Mouse (Mus musculus): ENCODE measurements at regions not wholly inside any gene's neighbourhood (a gene's known extent, or its start where the extent isn't known, plus 50 kb on each side); places are given as distances from the start of the nearest gene placed in this dataset.

GRCm38 (mm10) chr5:148775232-148775631 is 153.9 kb downstream of the Katnal1 start:
- DNase-seq = no peak

- no peak for DNase-seq
Observed at GRCm38 (mm10) chr5:148774446-148774845, 154.7 kb downstream of the Katnal1 start.

- no peak for DNase-seq
Observed at GRCm38 (mm10) chr5:148769452-148769851, 159.7 kb downstream of the Katnal1 start.

GRCm38 (mm10) chr5:148768346-148768745 is 160.8 kb downstream of the Katnal1 start:
- no peak for DNase-seq

- no peak for DNase-seq
Observed at GRCm38 (mm10) chr5:148765993-148766392, 163.1 kb downstream of the Katnal1 start.

- no peak for DNase-seq
Observed at GRCm38 (mm10) chr5:148760108-148760507, 169.0 kb downstream of the Katnal1 start.

GRCm38 (mm10) chr5:148758786-148759185 is 170.3 kb downstream of the Katnal1 start:
- peak; percentile 60 for DNase-seq

GRCm38 (mm10) chr5:148757715-148758114 is 171.4 kb downstream of the Katnal1 start:
- DNase-seq = no peak

GRCm38 (mm10) chr5:148757236-148757635 is 171.9 kb downstream of the Katnal1 start:
- peak; percentile 50 for DNase-seq

GRCm38 (mm10) chr5:148756246-148756930 is 172.7 kb downstream of the Katnal1 start:
- DNase-seq = peak; percentile 71

- no peak for DNase-seq
Observed at GRCm38 (mm10) chr5:148755807-148756206, 173.3 kb downstream of the Katnal1 start.

GRCm38 (mm10) chr5:148754896-148755295 is 174.2 kb downstream of the Katnal1 start:
- DNase-seq = no peak

GRCm38 (mm10) chr5:148754363-148754762 is 174.8 kb downstream of the Katnal1 start:
- no peak for DNase-seq

- DNase-seq = no peak
Observed at GRCm38 (mm10) chr5:148753457-148753856, 175.7 kb downstream of the Katnal1 start.

GRCm38 (mm10) chr5:148751980-148752379 is 177.1 kb downstream of the Katnal1 start:
- DNase-seq = no peak

- no peak for DNase-seq
Observed at GRCm38 (mm10) chr5:148750002-148750734, 179.0 kb downstream of the Katnal1 start.

- DNase-seq = peak; percentile 57
Observed at GRCm38 (mm10) chr5:148747972-148748764, 181.0 kb downstream of the Katnal1 start.

- DNase-seq = no peak
Observed at GRCm38 (mm10) chr5:148747549-148747948, 181.6 kb downstream of the Katnal1 start.

GRCm38 (mm10) chr5:148746726-148747125 is 182.4 kb downstream of the Katnal1 start:
- peak; percentile 72 for DNase-seq

- no peak for DNase-seq
Observed at GRCm38 (mm10) chr5:148744676-148745391, 184.3 kb downstream of the Katnal1 start.

GRCm38 (mm10) chr5:148742158-148742835 is 186.8 kb downstream of the Katnal1 start:
- DNase-seq = no peak

All from kidney, adult 9 months (tissue).